Mouse (Mus musculus) lung, postnatal 0 days (tissue): Measurements from ENCODE around the gene Cnot10.

Experiments used
- CTCF ChIP-seq: IDR thresholded peaks from 2 replicates; pipeline ENCODE4 v1.5.1; 2016; ENCODE audit warnings: antibody characterized with exemption, mild to moderate bottlenecking
- EP300 ChIP-seq: IDR thresholded peaks from 2 replicates; pipeline ENCODE4 v1.6.1; 2016; ENCODE audit warnings: antibody characterized with exemption, mild to moderate bottlenecking, control low read depth

- TF ChIP-seq CTCF (no peak), EP300 (no peak)
Measured at GRCm38 (mm10) chr9:114562919-114563751, 76.8 kb downstream of the Cnot10 start.
